Mouse (Mus musculus): ENCODE measurements at regions not wholly inside any gene's neighbourhood (a gene's known extent, or its start where the extent isn't known, plus 50 kb on each side); places are given as distances from the start of the nearest gene placed in this dataset.

- H3K27me3 ChIP-seq: 0 out of 2 replicates have a peak, but pooled peaks cover 6% of the 10 kb centered on the region
- 69% methylated on average over 9 of the region's 9 CpGs for WGBS
- H3K4me1 ChIP-seq (replicated peaks): peaks cover 7% of the 10 kb centered on the region; the same call in 1 of the 2 replicates
- no peak for ATAC-seq (replicated peaks; ENCODE audit: insufficient number of reproducible peaks, insufficient read depth, low FRiP score, low read depth)
- no peak overlapping the region for H3K4me2 ChIP-seq
- H3K9ac ChIP-seq: no peak overlapping the region
- H3K27ac ChIP-seq: no peak overlapping the region
- no peaks in the 10 kb centered on the region for H3K36me3 ChIP-seq
- no peaks in the 10 kb centered on the region for H3K9me3 ChIP-seq (replicated peaks)
- no peak overlapping the region for H3K4me3 ChIP-seq
These were observed 54.0 kb upstream of the Rbm15 start for GRCm38 (mm10) chr3:107387314-107388087.

GRCm38 (mm10) chr3:107386432-107386831 lies 53.0 kb upstream of the Rbm15 start:
- Histone ChIP-seq H3K36me3 (no peaks in the 10 kb centered on the region), H3K4me2 (no peak overlapping the region), H3K9ac (no peak overlapping the region), H3K27ac (no peak overlapping the region), H3K4me3 (no peak overlapping the region), H3K27me3 (0 out of 2 replicates have a peak, but pooled peaks cover 6% of the 10 kb centered on the region), H3K4me1 (replicated peaks) (peaks cover 7% of the 10 kb centered on the region; the same call in 1 of the 2 replicates), H3K9me3 (replicated peaks) (no peaks in the 10 kb centered on the region)
- WGBS: 38% methylated on average over 6 of the region's 6 CpGs
- peak; percentile 50; the same call in 1 of the 2 replicates for ATAC-seq (replicated peaks; ENCODE audit: insufficient number of reproducible peaks, insufficient read depth, low FRiP score, low read depth)
